Mouse (Mus musculus): Measurements from ENCODE around the gene D11Wsu47e.

DNA sequence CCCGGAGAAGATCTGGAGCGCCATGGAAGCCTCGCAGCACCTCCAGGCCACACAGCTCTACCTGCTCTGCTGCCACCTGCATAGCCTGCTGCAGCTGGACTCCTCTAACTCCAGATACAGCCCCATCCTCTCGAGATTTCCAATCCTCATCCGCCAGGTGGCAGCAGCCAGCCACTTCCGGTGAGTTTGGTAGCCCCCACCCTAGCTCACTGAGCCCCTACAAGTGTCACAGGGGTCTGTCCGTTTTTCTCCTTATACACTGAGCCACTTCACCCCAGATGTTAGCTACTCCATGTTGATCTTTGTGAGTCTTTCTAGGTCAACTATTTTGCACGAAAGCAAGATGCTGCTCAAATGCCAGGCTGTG, 32.3 kb upstream of the D11Wsu47e start:
- TF ChIP-seq ZC3H11A (IDR thresholded peaks at IDR 0.05; ENCODE audit: borderline replicate concordance, low read depth, low read length) (no peak), CHD2 (IDR thresholded peaks at IDR 0.05; ENCODE audit: low read depth, low read length) (no peak)

All from ES-E14 (cell line).